Mouse (Mus musculus): ENCODE measurements at regions not wholly inside any gene's neighbourhood (a gene's known extent, or its start where the extent isn't known, plus 50 kb on each side); places are given as distances from the start of the nearest gene placed in this dataset.
A peak's percentile ranks its signal among the peaks of the same experiment; 100 is the strongest.

DNA sequence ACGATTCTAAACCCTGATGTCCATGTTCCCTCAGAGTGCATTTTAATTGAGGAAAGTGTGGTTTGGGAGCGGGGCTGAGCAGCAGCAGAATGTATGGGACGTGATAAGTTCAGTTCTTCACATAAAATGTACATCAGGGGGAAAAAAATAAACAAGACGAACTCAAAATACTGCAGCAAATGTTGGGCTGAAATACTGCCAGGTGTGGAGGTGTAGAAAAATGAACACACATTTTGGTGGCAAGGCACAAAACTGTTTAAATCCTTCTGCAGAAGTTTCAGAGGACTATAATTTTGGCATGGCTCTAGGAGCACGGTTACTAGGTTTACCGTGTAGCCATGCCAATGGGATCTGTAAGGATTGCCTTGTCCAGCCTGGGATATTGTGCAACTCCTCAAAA, 81.3 kb upstream of the Rfx3 start:
- no peaks in the 10 kb centered on the region for H3K36me3 ChIP-seq
- no peak for ATAC-seq (ENCODE audit: low FRiP score)
- H3K27me3 ChIP-seq (replicated peaks) = no peaks in the 10 kb centered on the region
- H3K9me3 ChIP-seq (replicated peaks) = no peaks in the 10 kb centered on the region
- 93% methylated on average over 6 of the region's 6 CpGs for WGBS
- no peak overlapping the region for H3K4me3 ChIP-seq (replicated peaks)
- peaks cover 22% of the 10 kb centered on the region for H3K4me1 ChIP-seq
- no peak overlapping the region for H3K27ac ChIP-seq (replicated peaks)
- H3K4me2 ChIP-seq = no peak overlapping the region
- H3K9ac ChIP-seq (replicated peaks) = no peak overlapping the region

DNA sequence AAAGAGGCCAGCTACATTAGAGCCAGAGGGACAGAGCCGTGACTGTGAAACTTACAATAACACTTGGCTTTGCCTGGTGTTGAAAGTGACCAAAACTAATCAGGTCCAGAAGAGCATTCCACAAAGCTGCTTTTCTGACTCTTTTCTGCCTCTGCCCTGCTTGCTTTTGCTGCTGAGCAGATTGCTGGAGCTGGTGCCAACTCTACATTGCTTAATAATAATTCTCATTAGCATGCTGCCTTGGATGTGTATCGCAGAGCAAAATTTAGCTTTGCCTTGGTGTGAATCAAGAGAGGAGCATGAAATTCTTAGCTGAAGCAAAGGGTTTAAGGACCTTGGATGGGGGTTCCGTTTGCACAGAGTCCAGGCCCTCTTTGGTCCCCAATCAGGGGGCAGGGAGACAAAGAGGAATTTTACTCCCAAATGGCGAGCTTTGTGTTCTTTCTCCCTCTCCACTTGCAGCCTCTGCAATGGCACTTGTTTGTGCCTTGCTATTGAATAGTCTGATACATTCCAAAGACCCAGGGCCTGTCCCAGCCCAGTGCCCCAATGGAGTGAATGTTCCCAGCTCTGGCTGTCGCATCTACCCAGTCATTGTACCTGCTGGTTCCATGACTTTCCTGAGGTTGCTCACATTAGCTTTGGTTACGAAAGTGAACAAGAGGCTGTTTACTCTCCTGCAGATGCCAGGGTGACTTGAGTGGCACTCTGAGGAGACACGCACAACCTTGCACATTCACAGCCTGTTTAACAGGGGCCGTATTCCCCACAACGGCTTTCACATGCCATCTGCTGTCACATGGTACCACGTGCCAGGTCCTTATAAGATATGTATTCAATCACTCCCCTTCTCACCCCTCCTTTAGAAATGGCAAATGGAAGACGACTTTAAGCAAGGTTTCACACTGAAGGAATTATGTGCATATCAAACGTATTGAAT, 76.9 kb upstream of the Rfx3 start:
- Histone ChIP-seq H3K4me1 (peaks cover 16% of the 10 kb centered on the region), H3K27ac (replicated peaks) (peak overlapping the region; percentile 52), H3K27me3 (replicated peaks) (no peaks in the 10 kb centered on the region), H3K36me3 (no peaks in the 10 kb centered on the region), H3K4me2 (no peak overlapping the region), H3K9ac (replicated peaks) (no peak overlapping the region), H3K9me3 (replicated peaks) (no peaks in the 10 kb centered on the region), H3K4me3 (replicated peaks) (no peak overlapping the region)
- ATAC-seq (ENCODE audit: low FRiP score) = peak; percentile 82
- WGBS = 48% methylated on average over 12 of the region's 12 CpGs

DNA sequence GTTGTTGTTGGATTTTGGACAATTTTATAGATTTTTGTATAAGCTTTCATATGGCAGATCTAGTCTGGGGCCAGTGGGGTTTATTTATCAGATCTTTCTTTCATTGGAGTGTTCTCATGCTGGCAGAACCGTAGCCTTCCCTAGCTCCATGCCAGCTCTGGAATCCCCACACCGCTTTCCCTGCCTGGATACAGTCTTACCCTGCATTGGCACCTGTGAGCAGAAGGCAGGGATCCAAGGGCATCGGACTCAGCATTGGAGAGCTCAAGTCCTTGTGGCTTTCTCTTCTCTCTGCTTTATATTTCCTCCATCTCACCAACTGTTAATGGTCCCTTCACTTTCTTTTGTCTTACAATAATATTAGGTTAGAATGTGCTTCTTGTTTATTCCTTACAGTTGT, 59.4 kb upstream of the Rfx3 start:
- H3K27me3 ChIP-seq (replicated peaks) = no peaks in the 10 kb centered on the region
- no peaks in the 10 kb centered on the region for H3K36me3 ChIP-seq
- WGBS = 83% methylated on average over 3 of the region's 3 CpGs

More for the DNA sequence above, 59.4 kb upstream of the Rfx3 start:
- Histone ChIP-seq H3K27ac (replicated peaks) (no peak overlapping the region), H3K4me3 (replicated peaks) (no peak overlapping the region), H3K9ac (replicated peaks) (no peak overlapping the region), H3K4me1 (no peaks in the 10 kb centered on the region), H3K4me2 (no peak overlapping the region), H3K9me3 (replicated peaks) (no peaks in the 10 kb centered on the region)
- no peak for ATAC-seq (ENCODE audit: low FRiP score)
